Mouse (Mus musculus): Measurements from ENCODE around the gene Msi2. TPM values are rescaled to one million over a fixed set of nuclear protein-coding genes. Genes with fewer than 3 reads are reported as not detected.

The Msi2 gene
- polyA plus RNA-seq, 1 experiment from 2014 or later = 21.3 TPM

DNA sequence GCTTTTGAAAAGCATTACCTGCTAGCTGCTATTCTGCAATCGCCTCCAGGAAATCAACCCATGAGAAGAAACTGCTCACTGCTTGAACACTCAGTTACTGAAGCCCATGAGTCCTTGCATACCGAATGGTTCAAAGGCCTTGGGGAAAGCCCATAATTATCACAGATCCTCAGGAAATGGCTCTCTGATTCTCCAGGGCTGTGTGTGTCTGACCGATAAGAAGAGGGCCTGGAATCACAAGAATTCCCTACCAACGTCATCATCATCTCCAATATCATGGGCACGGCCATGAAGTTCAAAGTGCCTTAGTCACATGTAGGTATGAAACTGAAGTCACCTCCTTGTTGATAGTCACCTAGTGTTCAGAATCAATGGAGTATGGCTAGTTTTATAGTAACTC, 196.2 kb downstream of the Msi2 start:
- WGBS = 76% methylated on average over 5 of the region's 5 CpGs
- Histone ChIP-seq H3K9ac (no peak overlapping the region), H3K36me3 (no peaks in the 10 kb centered on the region), H3K4me1 (peaks cover 50% of the 10 kb centered on the region), H3K27me3 (no peaks in the 10 kb centered on the region), H3K27ac (no peak overlapping the region), H3K9me3 (no peaks in the 10 kb centered on the region), H3K4me3 (no peak overlapping the region), H3K4me2 (replicated peaks) (no peak overlapping the region)
- no peak for ATAC-seq (ENCODE audit: low FRiP score, low read depth)

- no peak overlapping the region for H3K9ac ChIP-seq
- H3K4me3 ChIP-seq = no peak overlapping the region
- no peaks in the 10 kb centered on the region for H3K9me3 ChIP-seq
- no peaks in the 10 kb centered on the region for H3K36me3 ChIP-seq
- H3K27me3 ChIP-seq = no peaks in the 10 kb centered on the region
- H3K4me2 ChIP-seq (replicated peaks) = no peak overlapping the region
- ATAC-seq (ENCODE audit: low FRiP score, low read depth) = no peak
- peaks cover 48% of the 10 kb centered on the region for H3K4me1 ChIP-seq
- 86% methylated on average over 19 of the region's 19 CpGs for WGBS
- H3K27ac ChIP-seq = no peak overlapping the region
Observed at GRCm38 (mm10) chr11:88520951-88521730, 197.2 kb downstream of the Msi2 start.

- Histone ChIP-seq H3K4me3 (no peak overlapping the region), H3K27me3 (no peaks in the 10 kb centered on the region), H3K27ac (no peak overlapping the region), H3K4me2 (replicated peaks) (no peak overlapping the region), H3K9ac (no peak overlapping the region), H3K9me3 (no peaks in the 10 kb centered on the region), H3K36me3 (no peaks in the 10 kb centered on the region), H3K4me1 (peaks cover 29% of the 10 kb centered on the region)
- 94% methylated on average over 3 of the region's 3 CpGs for WGBS
- no peak for ATAC-seq (ENCODE audit: low FRiP score, low read depth)
Observed at GRCm38 (mm10) chr11:88518361-88518760, 200.0 kb downstream of the Msi2 start.

GRCm38 (mm10) chr11:88516596-88517485, 201.5 kb downstream of the Msi2 start:
- no peak overlapping the region for H3K4me3 ChIP-seq
- no peak overlapping the region for H3K9ac ChIP-seq
- no peaks in the 10 kb centered on the region for H3K9me3 ChIP-seq
- H3K27ac ChIP-seq = no peak overlapping the region
- WGBS = 76% methylated on average over 12 of the region's 12 CpGs
- H3K4me2 ChIP-seq (replicated peaks) = no peak overlapping the region
- peaks cover 34% of the 10 kb centered on the region for H3K4me1 ChIP-seq
- no peaks in the 10 kb centered on the region for H3K27me3 ChIP-seq
- no peak for ATAC-seq (ENCODE audit: low FRiP score, low read depth)
- H3K36me3 ChIP-seq = no peaks in the 10 kb centered on the region

- no peaks in the 10 kb centered on the region for H3K36me3 ChIP-seq
- H3K4me3 ChIP-seq = no peak overlapping the region
- no peak overlapping the region for H3K27ac ChIP-seq
- WGBS = 63% methylated on average over 6 of the region's 6 CpGs
- no peak for ATAC-seq (ENCODE audit: low FRiP score, low read depth)
- H3K9ac ChIP-seq = no peak overlapping the region
- no peaks in the 10 kb centered on the region for H3K27me3 ChIP-seq
- H3K4me1 ChIP-seq = peaks cover 35% of the 10 kb centered on the region
- H3K9me3 ChIP-seq = no peaks in the 10 kb centered on the region
- H3K4me2 ChIP-seq (replicated peaks) = no peak overlapping the region
Observed at GRCm38 (mm10) chr11:88515736-88516583, 202.4 kb downstream of the Msi2 start.

GRCm38 (mm10) chr11:88515267-88515666, 203.0 kb downstream of the Msi2 start:
- H3K4me3 ChIP-seq = no peak overlapping the region
- no peak overlapping the region for H3K27ac ChIP-seq
- peaks cover 38% of the 10 kb centered on the region for H3K4me1 ChIP-seq
- H3K4me2 ChIP-seq (replicated peaks) = no peak overlapping the region
- no peaks in the 10 kb centered on the region for H3K9me3 ChIP-seq
- WGBS = 81% methylated on average over 2 of the region's 2 CpGs
- ATAC-seq (ENCODE audit: low FRiP score, low read depth) = no peak
- no peaks in the 10 kb centered on the region for H3K36me3 ChIP-seq
- H3K27me3 ChIP-seq = no peaks in the 10 kb centered on the region
- H3K9ac ChIP-seq = no peak overlapping the region

- H3K4me1 ChIP-seq = peaks cover 43% of the 10 kb centered on the region
- ATAC-seq (ENCODE audit: low FRiP score, low read depth) = no peak
- no peak overlapping the region for H3K27ac ChIP-seq
- no peaks in the 10 kb centered on the region for H3K9me3 ChIP-seq
- 74% methylated on average over 12 of the region's 12 CpGs for WGBS
- no peaks in the 10 kb centered on the region for H3K36me3 ChIP-seq
- H3K27me3 ChIP-seq = no peaks in the 10 kb centered on the region
- H3K9ac ChIP-seq = no peak overlapping the region
- no peak overlapping the region for H3K4me3 ChIP-seq
- H3K4me2 ChIP-seq (replicated peaks) = no peak overlapping the region
Observed at GRCm38 (mm10) chr11:88514151-88514926, 204.0 kb downstream of the Msi2 start.

DNA sequence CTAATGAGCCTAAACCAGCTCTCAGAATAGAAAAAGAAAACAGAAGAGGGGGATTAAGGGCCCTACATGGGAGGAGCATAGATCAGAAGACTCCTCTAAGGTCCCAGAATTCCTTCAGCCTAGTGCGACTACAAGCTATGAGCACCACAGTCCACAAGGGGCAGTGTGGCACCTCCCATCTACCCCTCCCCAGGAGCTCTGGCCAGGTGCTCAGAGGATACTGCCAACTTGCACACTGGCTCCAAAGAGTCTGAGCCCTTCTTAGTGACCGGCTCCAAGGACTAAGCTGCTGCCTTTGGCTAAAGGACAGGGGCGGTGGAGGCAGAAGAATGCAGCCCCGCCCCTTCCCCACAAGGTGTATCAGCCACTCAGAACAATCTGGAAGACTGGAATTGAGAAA, 205.7 kb downstream of the Msi2 start:
- no peaks in the 10 kb centered on the region for H3K36me3 ChIP-seq
- whole genome bisulfite sequencing = 28% methylated on average over 4 of the region's 4 CpGs
- no peak for ATAC-seq (ENCODE audit: low FRiP score, low read depth)

GRCm38 (mm10) chr11:88510282-88510850, 207.9 kb downstream of the Msi2 start:
- ATAC-seq (ENCODE audit: low FRiP score, low read depth) = no peak
- Histone ChIP-seq H3K4me2 (replicated peaks) (no peak overlapping the region), H3K27ac (no peak overlapping the region), H3K36me3 (no peaks in the 10 kb centered on the region), H3K4me3 (no peak overlapping the region), H3K4me1 (peaks cover 60% of the 10 kb centered on the region), H3K9ac (no peak overlapping the region), H3K27me3 (no peaks in the 10 kb centered on the region), H3K9me3 (no peaks in the 10 kb centered on the region)
- WGBS = 84% methylated on average over 8 of the region's 8 CpGs

More for the DNA sequence above, 205.7 kb downstream of the Msi2 start:
- Histone ChIP-seq H3K4me2 (replicated peaks) (no peak overlapping the region), H3K4me1 (peaks cover 55% of the 10 kb centered on the region), H3K9ac (no peak overlapping the region), H3K27ac (no peak overlapping the region), H3K27me3 (no peaks in the 10 kb centered on the region), H3K4me3 (no peak overlapping the region), H3K9me3 (no peaks in the 10 kb centered on the region)

DNA sequence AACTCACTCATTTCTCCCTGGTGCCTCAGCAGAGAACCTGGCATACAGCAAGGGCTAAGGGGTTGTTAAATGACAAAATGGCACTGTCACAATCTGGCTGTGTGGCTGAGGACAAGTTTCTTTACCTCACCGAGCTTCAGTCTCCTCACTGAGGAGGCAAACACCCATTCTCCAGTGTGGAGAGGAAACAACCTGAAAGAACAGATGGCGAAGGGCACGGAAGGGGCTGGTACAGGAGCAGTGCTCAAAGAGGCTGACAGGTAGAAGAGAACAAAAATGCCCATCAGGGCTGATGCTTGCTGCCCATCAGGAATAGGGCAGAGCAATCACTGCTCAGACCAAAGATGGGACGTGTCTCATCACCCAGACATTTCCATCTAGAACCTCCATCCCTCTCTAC, 208.8 kb downstream of the Msi2 start:
- WGBS = 88% methylated on average over 4 of the region's 4 CpGs
- no peak overlapping the region for H3K4me3 ChIP-seq
- no peak overlapping the region for H3K4me2 ChIP-seq (replicated peaks)
- H3K27ac ChIP-seq = no peak overlapping the region
- no peaks in the 10 kb centered on the region for H3K9me3 ChIP-seq
- no peaks in the 10 kb centered on the region for H3K36me3 ChIP-seq
- ATAC-seq (ENCODE audit: low FRiP score, low read depth) = no peak
- H3K27me3 ChIP-seq = no peaks in the 10 kb centered on the region
- peaks cover 57% of the 10 kb centered on the region for H3K4me1 ChIP-seq
- H3K9ac ChIP-seq = no peak overlapping the region

GRCm38 (mm10) chr11:88508133-88508532, 210.2 kb downstream of the Msi2 start:
- no peaks in the 10 kb centered on the region for H3K27me3 ChIP-seq
- peaks cover 53% of the 10 kb centered on the region for H3K4me1 ChIP-seq
- no peak overlapping the region for H3K9ac ChIP-seq
- no peak for ATAC-seq (ENCODE audit: low FRiP score, low read depth)
- H3K4me2 ChIP-seq (replicated peaks) = no peak overlapping the region
- H3K27ac ChIP-seq = no peak overlapping the region
- H3K9me3 ChIP-seq = no peaks in the 10 kb centered on the region
- 57% methylated on average over 7 of the region's 7 CpGs for WGBS
- H3K36me3 ChIP-seq = no peaks in the 10 kb centered on the region
- no peak overlapping the region for H3K4me3 ChIP-seq
